Mouse (Mus musculus) brown adipose tissue, adult 24 weeks (tissue): Measurements from ENCODE around the gene Ccdc137. TPM values are rescaled to one million over a fixed set of nuclear protein-coding genes. Genes with fewer than 3 reads are reported as not detected.

Experiments used
- H3K27ac ChIP-seq: fragments of 200-500 bp; replicated peaks from 2 replicates; pipeline ENCODE4 v1.5.1; 2012; ENCODE audit warnings: low read depth, mild to moderate bottlenecking, low read length
- H3K4me1 ChIP-seq: fragments of 200-500 bp; 2 replicates; pipeline ENCODE4 v1.6.1; 2012; ENCODE audit warnings: low read length, mixed read lengths; ENCODE audit not compliant: control insufficient read depth, insufficient read depth, insufficient read length
- H3K4me3 ChIP-seq: fragments of 200-500 bp; 2 replicates; pipeline ENCODE4 v1.5.1; 2012; ENCODE audit warnings: low read depth, mild to moderate bottlenecking, low read length, moderate library complexity; ENCODE audit not compliant: insufficient read depth
- polyA plus RNA-seq: library from polyadenylated mRNA; stranded (reverse); fragments of >200 nt; gene quantifications from 2 replicates; pipeline ENCODE4 v1.2.4, GENCODE M21; 2012; ENCODE audit not compliant: missing spikeins, insufficient read depth, insufficient read length

Ccdc137 gene
- polyA plus RNA-seq, 1 experiment = 5.7 TPM

DNA sequence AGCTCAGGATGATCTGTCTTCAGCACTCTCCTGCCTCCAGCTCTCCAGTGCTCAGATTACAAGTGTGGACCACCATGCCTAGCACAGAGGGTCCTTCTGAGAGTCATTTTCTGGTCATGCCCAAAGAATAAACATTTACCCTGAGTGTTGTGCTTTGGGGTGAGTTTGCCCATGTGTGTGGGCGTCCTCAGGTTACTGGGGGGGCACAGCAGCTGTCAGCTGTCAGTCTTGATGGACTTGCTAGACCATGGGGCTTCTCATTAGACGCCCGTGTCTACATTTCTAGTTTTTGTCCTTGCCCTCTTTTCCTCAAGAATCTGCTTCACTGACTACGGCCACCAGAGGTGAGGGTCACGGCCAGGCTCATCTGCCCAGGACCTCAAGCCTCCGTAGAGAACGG lies 10.7 kb upstream of the Ccdc137 start:
- H3K4me3 ChIP-seq = no peak overlapping the region
- H3K27ac ChIP-seq = no peak overlapping the region
- no peaks in the 10 kb centered on the region for H3K4me1 ChIP-seq

DNA sequence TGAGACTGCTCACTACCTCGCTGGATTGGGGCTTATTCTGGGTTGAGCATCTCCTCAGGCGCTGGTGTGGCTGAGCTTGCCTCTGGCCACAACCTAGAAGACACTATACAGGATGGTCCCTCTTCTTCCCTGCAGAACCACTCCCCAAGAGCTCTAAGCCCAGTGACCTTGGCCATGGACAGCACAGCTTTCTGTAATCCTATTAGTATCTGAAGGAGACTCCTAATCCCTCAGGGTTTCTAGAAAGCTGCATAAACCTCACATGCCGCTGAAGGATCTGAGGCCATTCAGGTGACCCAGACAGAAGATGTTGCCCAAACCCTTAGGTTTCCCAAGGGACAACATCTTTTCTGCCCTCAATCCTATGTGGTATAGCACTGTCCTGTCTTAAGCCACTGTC lies 5.7 kb upstream of the Ccdc137 start:
- Histone ChIP-seq H3K4me3 (no peak overlapping the region), H3K4me1 (no peaks in the 10 kb centered on the region), H3K27ac (no peak overlapping the region)

DNA sequence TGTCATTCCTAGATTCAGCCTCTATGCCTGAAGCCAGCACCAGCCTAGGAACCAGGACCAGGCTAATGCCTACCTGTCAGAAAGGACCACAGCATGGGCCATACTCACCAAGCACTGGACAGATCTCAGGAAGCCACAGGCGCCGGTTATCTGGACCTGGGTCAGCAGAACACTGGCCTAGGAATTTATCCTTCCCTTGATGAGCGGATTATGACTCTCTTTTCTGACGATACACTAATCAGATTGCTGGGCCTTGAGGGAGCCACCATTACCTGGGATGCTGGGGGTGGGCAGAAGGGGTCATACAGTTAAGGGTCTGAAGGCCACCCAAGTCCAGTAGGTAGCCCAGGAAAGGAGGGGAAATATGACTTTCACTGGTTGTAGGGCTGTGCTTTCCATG lies 4.6 kb upstream of the Ccdc137 start, which contains the start of gene Pde6g:
Pde6g (minus strand) TSS at position 195 of the 400 bp plus-strand sequence.
- H3K27ac ChIP-seq = no peak within 1 kb of the TSS
- H3K4me1 ChIP-seq = no peaks in the 10 kb centered on the region
- no peak within 1 kb of the TSS for H3K4me3 ChIP-seq

DNA sequence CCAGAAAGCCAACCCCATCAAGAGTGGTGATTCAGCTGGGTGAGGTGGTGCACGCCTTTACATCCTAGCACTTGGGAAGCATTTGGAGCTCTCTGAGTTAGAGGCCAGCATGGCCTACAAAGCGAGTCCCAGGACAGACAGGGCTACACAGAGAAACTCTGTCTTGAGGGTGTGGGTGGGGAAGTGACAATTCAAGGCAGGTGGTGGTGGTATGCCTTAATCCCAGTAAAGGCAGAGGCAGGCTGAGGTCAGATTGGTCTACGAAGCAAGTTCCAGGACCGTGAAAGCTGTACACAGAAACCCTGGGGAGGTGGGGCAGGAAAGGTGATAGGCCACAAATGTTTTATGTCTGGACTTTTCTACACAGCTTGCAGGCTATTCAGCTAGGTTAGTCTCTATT lies 3.0 kb upstream of the Ccdc137 start:
- Histone ChIP-seq H3K27ac (no peak overlapping the region), H3K4me3 (no peak overlapping the region), H3K4me1 (no peaks in the 10 kb centered on the region)

DNA sequence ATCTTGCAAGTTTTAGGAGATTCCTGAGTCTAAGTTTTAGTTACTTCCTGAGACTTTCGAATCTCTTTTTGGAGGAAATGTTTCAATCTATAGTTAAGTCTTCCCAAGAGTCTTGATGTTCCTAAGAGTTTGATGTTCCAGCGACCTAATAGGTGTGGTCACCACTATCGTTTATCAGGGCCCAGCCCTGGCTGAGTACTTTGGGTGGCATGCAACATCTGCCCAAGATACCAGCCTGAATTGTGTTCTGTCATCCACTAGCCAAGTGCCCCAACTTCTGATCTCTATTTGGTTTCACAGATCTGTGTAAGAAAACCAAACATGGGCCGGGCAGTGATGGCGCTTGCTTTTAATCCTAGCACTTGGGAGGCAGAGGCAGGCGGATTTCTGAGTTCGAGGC lies 2.5 kb upstream of the Ccdc137 start:
- H3K27ac ChIP-seq = no peak overlapping the region
- H3K4me1 ChIP-seq = no peaks in the 10 kb centered on the region
- no peak overlapping the region for H3K4me3 ChIP-seq

DNA sequence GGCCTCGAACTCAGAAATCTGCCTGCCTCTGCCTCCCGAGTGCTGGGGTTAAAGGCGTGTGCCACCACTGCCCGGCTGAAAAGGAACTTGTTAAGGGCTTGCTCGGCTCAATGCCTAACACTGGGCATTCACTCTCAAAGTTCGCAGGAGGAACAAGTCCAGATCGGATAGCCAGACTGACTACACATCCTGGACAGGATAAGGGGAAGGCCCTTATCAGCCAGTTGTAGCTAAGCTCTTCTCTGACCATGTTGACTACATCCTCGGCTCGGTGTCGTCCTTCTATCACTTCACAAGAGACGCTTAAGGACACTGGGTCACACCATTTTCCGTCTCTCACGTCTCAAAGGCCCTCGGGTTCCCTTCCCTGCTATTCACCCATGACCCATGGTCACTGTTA lies 545 bp upstream of the Ccdc137 start:
- H3K4me1 ChIP-seq = no peaks in the 10 kb centered on the region
- peak overlapping the region; percentile 79 for H3K27ac ChIP-seq
- peak overlapping the region; percentile 88 for H3K4me3 ChIP-seq

DNA sequence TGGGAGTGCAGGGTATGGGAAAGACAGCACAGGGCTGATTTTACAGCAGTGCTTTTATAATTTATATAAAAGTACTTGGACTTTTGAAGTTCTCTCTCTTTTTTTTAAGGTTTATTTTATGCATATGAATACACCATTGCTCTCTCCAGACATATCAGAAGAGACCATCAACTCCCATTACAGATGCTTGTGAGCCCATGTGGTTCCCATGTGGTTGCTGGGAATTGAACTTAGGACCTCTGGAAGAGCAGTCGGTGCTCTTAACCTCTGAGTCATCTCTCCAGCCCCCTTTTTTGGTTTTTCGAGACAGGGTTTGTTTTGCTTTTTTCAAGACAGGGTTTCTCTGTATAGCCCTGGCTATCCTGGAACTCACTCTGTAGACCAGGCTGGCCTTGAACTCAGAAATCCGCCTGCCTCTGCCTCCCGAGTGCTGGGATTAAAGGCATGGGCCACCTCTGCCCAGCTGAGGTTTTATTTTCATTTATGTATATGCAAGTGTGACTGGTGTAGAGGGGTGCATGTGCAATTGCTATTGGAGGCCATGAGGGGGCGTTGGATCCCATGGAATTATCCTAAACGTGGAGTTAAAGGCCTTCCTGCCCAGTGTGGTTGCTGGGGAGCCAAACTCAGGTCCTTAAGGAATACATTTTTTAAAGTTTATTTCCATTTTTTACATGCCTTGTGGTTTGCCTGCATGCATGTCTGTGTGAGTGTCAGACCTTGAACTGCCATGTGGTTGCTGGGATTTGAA lies 1.1 kb downstream of the Ccdc137 start:
- Histone ChIP-seq H3K27ac (no peak overlapping the region), H3K4me3 (peak overlapping the region; percentile 88), H3K4me1 (no peaks in the 10 kb centered on the region)

DNA sequence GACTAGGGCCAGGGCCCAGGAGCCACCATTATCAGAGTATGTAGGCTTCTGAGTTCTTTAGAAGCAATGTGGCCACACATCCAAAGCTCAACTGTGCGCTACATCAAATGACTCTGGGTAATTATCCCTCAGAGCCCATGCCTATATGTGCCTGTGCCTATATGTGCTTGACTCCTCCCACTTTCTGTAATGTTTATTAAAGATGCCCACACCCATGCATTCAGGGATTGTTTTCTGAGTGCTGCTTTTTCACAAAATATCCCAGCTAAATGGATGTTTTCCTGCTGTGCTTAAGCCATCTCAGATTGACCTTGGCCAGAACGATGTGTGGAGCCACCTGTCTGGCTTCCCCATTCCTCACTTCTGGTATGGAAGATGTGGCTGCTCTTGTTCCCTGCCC lies 5.6 kb downstream of the Ccdc137 start:
- Histone ChIP-seq H3K4me1 (peaks cover 2% of the 10 kb centered on the region; the same call in 1 of the 2 replicates), H3K4me3 (no peak overlapping the region), H3K27ac (no peak overlapping the region)

DNA sequence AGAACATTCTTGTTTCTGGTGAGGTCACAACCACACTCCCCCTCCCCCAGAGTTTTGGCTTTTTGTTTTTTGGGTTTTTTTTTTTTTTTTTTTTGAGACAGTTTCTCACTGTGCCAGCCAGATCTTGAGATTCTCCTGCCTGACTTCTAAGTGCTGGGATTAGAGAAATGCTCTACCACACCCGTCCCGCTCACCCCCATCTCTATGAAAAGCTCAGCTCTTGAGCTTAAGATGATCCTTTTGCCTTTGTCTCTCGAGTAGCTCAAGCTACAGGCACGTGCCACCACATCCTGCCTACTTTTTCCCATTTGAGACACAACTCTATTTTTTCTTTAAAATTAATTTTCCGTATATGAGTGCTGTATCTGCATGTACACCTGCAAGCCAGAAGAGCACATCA lies 6.5 kb downstream of the Ccdc137 start:
- Histone ChIP-seq H3K27ac (no peak overlapping the region), H3K4me1 (peaks cover 2% of the 10 kb centered on the region; the same call in 1 of the 2 replicates), H3K4me3 (no peak overlapping the region)

DNA sequence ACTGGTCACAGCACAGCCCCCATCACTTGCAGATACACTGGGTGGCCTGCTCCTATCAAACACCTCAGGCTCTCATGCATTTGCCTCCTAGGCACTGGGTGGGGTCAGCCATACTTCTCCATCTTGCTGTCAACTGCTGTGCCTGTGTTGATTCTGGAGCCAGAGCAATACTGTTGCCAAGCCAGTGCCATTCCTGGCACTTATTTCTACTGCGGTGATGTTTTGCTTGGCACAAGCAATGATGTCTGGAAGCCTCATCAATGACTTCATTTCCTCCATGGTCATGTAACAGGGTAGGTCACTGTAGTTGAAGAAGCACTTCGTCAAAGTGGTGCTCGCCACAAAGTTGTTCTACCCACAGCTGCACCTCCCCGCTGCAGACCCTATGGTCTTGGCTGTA lies 7.6 kb downstream of the Ccdc137 start:
- H3K4me3 ChIP-seq = no peak overlapping the region
- H3K4me1 ChIP-seq = peaks cover 2% of the 10 kb centered on the region; the same call in 1 of the 2 replicates
- no peak overlapping the region for H3K27ac ChIP-seq

DNA sequence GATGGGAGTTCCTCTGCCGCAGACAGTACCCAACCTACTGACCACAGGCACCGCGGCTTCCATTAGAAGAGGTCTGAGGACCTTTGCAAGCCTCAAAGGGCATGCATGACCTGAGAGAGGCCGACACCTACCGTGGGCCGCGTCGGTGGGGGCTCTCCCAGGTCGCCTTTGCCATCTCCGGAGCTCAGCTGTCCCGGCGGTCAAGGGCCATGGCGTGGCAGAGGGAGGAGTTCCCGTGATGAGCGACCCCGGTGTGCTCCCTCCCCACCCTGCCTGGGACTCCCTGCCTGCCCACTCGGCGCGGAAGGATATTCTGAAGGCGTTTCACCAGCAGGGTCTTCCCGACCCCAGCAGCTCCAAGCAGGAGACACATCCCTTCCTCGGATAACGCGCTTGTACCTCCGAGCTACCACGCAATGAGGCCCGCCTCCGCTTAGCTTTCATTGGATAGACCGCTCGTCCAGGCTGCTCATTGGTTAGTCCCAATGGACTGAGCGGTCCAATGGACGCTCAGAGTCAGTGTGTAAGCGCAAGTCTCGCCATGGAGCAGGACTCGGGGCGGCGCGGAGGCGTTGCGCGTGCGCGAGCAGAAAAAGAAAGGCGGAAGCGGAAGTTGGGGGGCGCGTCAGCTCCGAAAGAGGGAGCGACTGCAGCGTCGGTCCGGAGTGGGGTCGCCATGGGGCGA lies 9.3 kb downstream of the Ccdc137 start, which contains the start of gene Arl16:
Arl16 (minus strand) TSS at position 557 of the 685 bp plus-strand sequence.
- Histone ChIP-seq H3K4me1 (peaks cover 2% of the 10 kb centered on the region; the same call in 1 of the 2 replicates), H3K27ac (peak within 1 kb of the TSS; percentile 27; the same call in 1 of the 2 replicates)

DNA sequence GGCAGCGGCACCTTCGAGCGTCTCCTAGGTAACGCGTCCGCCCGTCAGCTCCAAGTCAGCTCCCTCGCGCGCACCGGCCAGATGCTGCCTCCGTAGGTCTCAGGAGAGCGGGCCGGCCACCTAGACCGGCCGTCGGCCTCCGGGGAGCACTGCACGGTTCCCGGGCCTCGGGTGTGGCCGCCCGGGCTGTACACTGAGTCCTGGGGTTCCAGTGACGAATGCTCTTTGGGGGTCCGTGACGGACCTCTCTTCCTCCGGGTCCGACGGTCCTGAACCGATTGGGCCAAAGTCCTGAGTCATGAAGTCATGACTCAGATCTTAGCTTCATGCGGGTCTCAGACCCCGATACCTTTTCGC lies 9.8 kb downstream of the Ccdc137 start:
- peak overlapping the region; percentile 27; the same call in 1 of the 2 replicates for H3K27ac ChIP-seq
- H3K4me1 ChIP-seq = peaks cover 2% of the 10 kb centered on the region; the same call in 1 of the 2 replicates
- H3K4me3 ChIP-seq = peak overlapping the region; percentile 89

More for the DNA sequence above, 9.3 kb downstream of the Ccdc137 start, which contains the start of gene Arl16:
- peak within 1 kb of the TSS; percentile 89 for H3K4me3 ChIP-seq

DNA sequence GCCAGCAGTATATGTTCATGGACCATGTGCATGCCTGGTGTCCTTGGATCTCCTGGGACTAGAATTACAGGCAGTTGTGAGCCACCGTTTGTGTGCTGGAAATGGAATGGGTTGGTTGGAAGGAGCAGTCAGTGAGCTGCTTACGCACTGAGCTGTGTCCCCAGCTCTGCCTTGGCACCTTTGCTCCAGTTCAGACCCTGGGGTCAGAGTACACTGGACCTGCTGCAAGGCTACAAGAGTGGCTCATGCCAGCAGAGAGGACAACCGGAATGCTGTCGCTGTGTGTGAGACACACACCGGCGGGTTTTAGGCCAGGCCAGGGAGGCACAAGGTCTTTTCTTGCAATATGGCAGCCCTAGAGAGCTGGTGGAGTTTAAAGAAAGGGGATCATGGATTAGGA lies 14.1 kb downstream of the Ccdc137 start:
- no peaks in the 10 kb centered on the region for H3K4me1 ChIP-seq
- H3K27ac ChIP-seq = no peak overlapping the region
- no peak overlapping the region for H3K4me3 ChIP-seq

DNA sequence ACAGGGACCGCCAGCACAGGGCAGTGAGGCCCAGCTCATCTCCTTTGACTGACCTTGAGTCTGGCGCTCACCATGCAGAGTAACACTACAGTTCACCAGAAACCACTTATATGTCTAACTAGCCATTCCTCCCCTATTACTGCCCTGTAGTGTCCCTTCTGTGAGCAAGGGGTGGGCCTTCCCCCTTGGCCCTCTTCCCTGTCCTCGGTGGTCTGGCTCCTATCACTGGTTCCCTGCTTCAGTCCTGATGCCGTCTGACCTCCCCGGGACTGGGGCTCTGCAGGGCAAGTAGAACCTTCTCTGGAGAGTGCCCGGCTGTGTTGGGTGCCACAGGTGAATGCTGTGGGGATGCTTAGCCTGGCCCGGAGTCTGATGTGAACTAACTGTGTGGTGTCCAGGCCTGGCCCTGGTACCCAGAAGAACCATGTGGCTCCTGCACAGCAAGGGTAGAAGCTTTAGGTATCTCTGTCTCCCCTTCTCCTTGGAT lies 25.6 kb downstream of the Ccdc137 start:
- H3K4me3 ChIP-seq = no peak overlapping the region
- H3K4me1 ChIP-seq = no peaks in the 10 kb centered on the region; the same call in 1 of the 2 replicates
- no peak overlapping the region for H3K27ac ChIP-seq

DNA sequence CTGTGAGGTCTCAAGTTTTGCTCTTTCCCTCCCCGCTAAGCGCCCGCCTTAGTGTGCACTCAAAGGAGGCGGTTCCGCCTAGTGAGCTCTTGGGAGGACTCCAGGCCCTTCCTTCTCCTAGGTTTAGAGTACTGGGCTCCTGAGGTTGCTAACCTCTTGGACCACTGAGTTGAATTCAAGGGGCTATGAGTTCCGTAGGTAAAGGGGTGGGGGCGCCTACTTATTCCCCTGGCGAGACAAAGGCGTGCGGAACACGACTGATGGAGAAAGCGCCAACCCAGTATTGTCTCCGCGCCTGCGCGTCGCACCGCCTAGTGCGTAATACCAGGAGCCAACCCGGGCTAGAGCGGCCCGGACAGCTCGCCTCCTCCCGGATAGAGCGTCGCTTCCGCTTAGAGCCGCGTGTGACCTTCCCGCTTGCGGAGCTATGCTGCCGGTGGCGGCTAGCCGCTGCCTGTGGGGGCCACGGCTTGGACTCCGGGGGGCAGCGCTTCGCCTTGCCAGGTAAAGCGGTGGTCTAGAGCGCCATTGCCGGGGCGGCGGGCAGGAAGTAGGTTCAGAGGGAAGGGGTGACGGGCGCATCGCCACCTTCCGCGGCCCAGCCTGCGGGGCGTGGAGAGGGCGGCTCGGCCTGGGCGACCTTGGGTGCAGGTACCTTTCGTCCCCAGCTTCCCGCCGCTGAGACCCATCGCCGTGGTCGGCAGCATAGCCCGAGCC lies 26.5 kb downstream of the Ccdc137 start, which contains the start of gene Mrpl12:
Mrpl12 (plus strand) TSS at position 349 of the 717 bp plus-strand sequence.
- H3K4me1 ChIP-seq = no peaks in the 10 kb centered on the region; the same call in 1 of the 2 replicates
- H3K27ac ChIP-seq = peak within 1 kb of the TSS; percentile 83
- H3K4me3 ChIP-seq = peak within 1 kb of the TSS; percentile 89
